Mouse (Mus musculus) liver, embryonic 16.5 days (tissue): ENCODE measurements around the gene Gm20503. TPM values are rescaled to one million over a fixed set of nuclear protein-coding genes. Genes with fewer than 3 reads are reported as not detected.

Experiments used
- ATAC-seq: fragments of 200-750 bp; cut with Nextera tagmentation; 2 replicates; pipeline ENCODE4 v1.8.0; 2017; ENCODE audit warnings: low read depth, mild to moderate bottlenecking, moderate number of reproducible peaks, moderate library complexity
- H3K27ac ChIP-seq: fragments of 300-500 bp; sonication (generic); 2 replicates; pipeline ENCODE4 v1.5.1; 2014; ENCODE audit warnings: mild to moderate bottlenecking, low read length
- H3K27me3 ChIP-seq: fragments of 300-500 bp; sonication (generic); 2 replicates; pipeline ENCODE4 v1.6.1; 2014; ENCODE audit warnings: low read depth, low read length, mixed read lengths; ENCODE audit not compliant: control insufficient read depth, insufficient read depth
- H3K36me3 ChIP-seq: fragments of 300-500 bp; sonication (generic); 2 replicates; pipeline ENCODE4 v1.6.1; 2014; ENCODE audit warnings: mild to moderate bottlenecking; ENCODE audit not compliant: control insufficient read depth, insufficient read depth
- H3K4me1 ChIP-seq: fragments of 300-500 bp; sonication (generic); 2 replicates; pipeline ENCODE4 v1.6.1; 2014; ENCODE audit warnings: low read depth, low read length, mixed read lengths; ENCODE audit not compliant: control insufficient read depth
- H3K4me2 ChIP-seq: fragments of 300-500 bp; sonication (generic); 2 replicates; pipeline ENCODE4 v1.6.1; 2014; ENCODE audit warnings: low read depth, low read length, mixed read lengths
- H3K4me3 ChIP-seq: fragments of 300-500 bp; sonication (generic); 2 replicates; pipeline ENCODE4 v1.5.1; 2014; ENCODE audit warnings: low read depth, mild to moderate bottlenecking, low read length
- H3K9ac ChIP-seq: fragments of 300-500 bp; sonication (generic); 2 replicates; pipeline ENCODE4 v1.6.1; 2014; ENCODE audit warnings: low read depth, low read length
- H3K9me3 ChIP-seq: fragments of 300-500 bp; sonication (generic); replicated peaks from 2 replicates; pipeline ENCODE4 v1.6.1; 2016; ENCODE audit warnings: low read length; ENCODE audit not compliant: control insufficient read depth
- WGBS: fragments of 180-500 bp; shearing (Covaris S2); extraction: QIAGEN DNeasy Blood & Tissue Kit; methylation state at CpG from one replicate; pipeline ENCODE4 v1.1.7; 2014; ENCODE audit not compliant: insufficient replicate concordance; 5-methylcytosine and 5-hydroxymethylcytosine counted together
- polyA plus RNA-seq: library from polyadenylated mRNA; unstranded; fragments of >200 nt; fragmentation: Nextera tagmentation; extraction: Ambion mirVana; gene quantifications from 2 replicates; pipeline ENCODE4 v1.2.1, GENCODE M21; 2015

The Gm20503 gene
- polyA plus RNA-seq, 1 experiment from 2014 or later = 6.3 TPM

DNA sequence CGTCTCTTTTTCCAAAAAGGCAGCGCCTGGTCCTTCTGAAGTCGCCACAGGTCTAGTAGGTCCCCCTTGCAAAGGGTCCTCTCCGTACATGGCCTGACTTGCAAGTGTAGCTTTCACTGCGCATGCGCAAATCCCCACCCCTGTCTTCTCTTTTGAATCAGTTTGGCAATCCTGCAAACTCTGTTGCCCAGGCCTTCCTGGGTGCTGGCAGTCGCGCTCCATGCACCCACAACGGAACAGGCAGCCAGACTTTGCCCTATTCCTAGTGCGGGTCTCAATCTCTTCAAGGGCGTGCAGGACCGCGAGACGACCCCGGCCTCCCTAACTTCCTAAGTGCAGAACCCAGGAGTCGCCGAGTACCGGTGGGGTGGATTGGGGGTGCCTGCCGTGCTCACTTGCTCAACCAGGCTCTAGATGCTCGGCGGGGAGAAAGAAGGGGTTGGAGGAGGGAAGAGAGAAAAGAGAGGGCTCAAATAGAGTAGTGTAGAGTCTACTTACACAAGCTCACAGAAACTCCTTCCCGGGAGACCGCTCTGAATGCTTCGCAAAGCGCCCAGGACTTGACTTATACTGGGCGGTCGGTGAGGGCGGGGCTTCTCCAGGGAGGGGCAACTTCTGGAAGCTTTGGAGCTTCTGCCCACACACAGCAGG is 16.3 kb upstream of the Gm20503 start, which contains the start of gene Ptgr1:
Ptgr1 (minus strand) TSS at position 580 of the 651 bp plus-strand sequence.
- WGBS = under 1% methylated on average over 28 of the region's 28 CpGs
- Histone ChIP-seq H3K27me3 (no peaks in the 10 kb centered on the region), H3K9me3 (no peaks in the 10 kb centered on the region), H3K4me3 (peak within 1 kb of the TSS; percentile 68), H3K27ac (0 out of 2 replicates have a peak within 1 kb of the TSS, but pooled peaks have one; percentile 35), H3K9ac (peak within 1 kb of the TSS; percentile 58), H3K4me2 (peak within 1 kb of the TSS; percentile 92), H3K4me1 (peaks cover 36% of the 10 kb centered on the region), H3K36me3 (no peaks in the 10 kb centered on the region)
- ATAC-seq = peak; percentile 71

DNA sequence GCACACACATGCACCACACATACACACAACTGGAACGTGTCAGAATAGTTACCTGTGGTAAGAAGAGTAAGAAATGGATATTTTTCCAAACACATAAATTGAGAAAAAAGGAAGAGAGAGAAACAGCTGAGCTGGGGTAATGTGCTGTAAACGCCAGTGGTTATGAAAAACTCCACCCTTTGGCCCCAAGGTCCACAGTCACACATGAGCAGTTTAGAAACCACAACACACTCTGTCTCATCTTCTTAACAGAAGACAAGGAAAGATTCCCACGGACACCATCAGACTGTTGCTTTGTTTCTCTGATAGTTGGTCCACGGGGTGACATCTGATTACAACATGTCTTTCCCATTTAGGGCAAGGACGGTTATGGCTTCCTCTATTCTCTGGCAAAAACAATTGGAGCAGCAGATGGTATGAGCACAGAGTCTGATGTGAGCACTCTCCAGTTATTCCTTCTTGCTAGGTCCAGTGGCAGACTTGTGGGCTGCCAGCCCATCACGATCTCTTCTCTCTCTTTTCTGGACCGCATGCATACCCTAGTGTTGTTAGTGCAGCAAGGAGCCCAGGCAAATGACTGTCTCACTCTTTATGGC is 13.6 kb upstream of the Gm20503 start:
- WGBS = 42% methylated on average over 7 of the region's 7 CpGs
- Histone ChIP-seq H3K27me3 (no peaks in the 10 kb centered on the region), H3K36me3 (no peaks in the 10 kb centered on the region), H3K27ac (no peak overlapping the region), H3K4me3 (no peak overlapping the region), H3K9ac (no peak overlapping the region), H3K9me3 (no peaks in the 10 kb centered on the region), H3K4me2 (no peak overlapping the region), H3K4me1 (peaks cover 48% of the 10 kb centered on the region)
- no peak for ATAC-seq

DNA sequence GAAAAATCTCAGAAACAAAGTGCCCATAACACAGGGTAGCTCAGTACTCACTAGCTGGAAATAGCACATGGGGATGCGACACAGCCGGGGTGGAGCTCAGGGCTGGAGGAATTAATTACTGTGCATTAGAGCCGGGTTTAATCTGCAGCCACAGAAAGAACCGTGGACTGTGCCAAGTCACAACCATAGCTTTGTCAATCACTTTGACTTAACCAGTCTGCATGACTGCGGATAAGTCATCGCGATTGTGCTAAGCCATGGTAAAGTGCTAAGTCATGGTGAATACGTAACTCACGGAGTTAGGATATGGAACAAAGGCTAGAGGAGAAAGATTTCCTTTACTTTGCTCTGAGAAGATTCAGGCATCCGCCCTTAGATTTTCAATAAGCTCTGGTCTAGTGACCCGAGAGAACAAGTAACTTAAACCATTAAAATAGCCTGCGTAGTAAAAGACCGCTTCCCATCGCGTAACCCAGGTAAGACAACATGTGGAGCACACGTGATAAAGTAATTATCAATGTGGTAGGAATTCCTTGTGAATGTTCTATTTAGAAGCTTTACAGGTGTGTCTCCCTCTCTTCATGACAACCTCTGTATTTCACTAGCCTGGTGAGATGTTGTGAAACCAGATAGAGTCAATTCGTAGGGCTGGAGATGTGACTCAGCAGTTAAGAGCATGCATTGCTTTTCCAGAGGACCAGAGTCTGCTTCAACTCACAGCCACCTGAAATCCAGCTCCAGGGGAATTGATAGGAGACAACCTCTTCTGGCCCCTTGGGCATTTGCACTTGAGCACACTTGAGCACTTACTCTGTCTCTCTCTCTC is 12.2 kb upstream of the Gm20503 start:
- Histone ChIP-seq H3K27me3 (no peaks in the 10 kb centered on the region), H3K4me2 (no peak overlapping the region), H3K9ac (no peak overlapping the region), H3K4me3 (no peak overlapping the region), H3K4me1 (peaks cover 41% of the 10 kb centered on the region), H3K36me3 (no peaks in the 10 kb centered on the region), H3K27ac (no peak overlapping the region), H3K9me3 (no peaks in the 10 kb centered on the region)
- WGBS = 50% methylated on average over 17 of the region's 17 CpGs
- peak; percentile 25; the same call in 1 of the 2 replicates for ATAC-seq

DNA sequence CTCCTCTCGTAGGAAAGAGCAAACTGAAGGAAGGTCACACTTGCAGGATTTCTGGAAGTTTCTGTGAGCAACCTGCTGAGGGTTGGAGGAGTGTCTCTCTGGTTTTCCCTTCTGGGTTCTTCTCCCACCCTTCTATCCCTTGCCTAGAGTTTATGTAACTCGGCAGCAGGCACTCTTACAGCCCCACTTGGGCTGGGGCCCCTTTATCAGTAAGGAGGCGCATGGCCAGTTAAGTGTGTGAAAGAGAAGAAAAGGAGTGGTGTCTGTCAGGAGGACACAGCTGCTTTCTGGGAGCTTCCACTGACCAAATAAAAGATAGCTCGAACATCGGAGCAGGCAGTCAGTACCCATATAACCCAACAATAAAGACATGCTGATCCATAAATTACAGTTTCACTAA is 10.8 kb upstream of the Gm20503 start:
- H3K4me1 ChIP-seq = peaks cover 28% of the 10 kb centered on the region
- 30% methylated on average over 5 of the region's 5 CpGs for WGBS
- H3K27me3 ChIP-seq = no peaks in the 10 kb centered on the region
- H3K36me3 ChIP-seq = no peaks in the 10 kb centered on the region
- H3K9me3 ChIP-seq = no peaks in the 10 kb centered on the region
- no peak overlapping the region for H3K9ac ChIP-seq
- H3K4me2 ChIP-seq = peak overlapping the region; percentile 34
- H3K27ac ChIP-seq = no peak overlapping the region
- H3K4me3 ChIP-seq = no peak overlapping the region; the same call in 1 of the 2 replicates
- peak; percentile 53 for ATAC-seq

DNA sequence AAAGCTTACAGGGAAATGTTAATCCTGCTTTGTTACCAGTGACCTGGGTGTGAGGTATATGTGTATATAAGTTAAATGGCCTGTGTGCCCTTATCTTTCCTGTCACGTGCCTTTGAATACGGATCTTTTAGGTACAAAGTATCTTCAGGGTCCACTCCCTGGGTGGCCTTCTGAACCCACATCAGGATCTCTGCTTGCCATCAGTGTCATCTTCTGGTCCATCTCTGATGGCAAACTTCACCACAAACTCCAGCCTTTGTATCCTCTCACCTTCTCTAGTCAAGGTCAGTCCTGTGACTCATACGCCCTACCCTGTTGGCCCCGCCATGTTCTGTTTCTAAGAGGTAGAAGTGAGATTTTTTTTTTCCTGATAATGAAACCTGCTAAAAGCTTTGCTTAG is 8.2 kb upstream of the Gm20503 start, which contains the start of gene Dnajc25:
Dnajc25 (plus strand) TSS at position 301 of the 400 bp plus-strand sequence.
- Histone ChIP-seq H3K9ac (no peak within 1 kb of the TSS), H3K36me3 (no peaks in the 10 kb centered on the region), H3K27me3 (no peaks in the 10 kb centered on the region), H3K27ac (no peak within 1 kb of the TSS), H3K4me1 (peaks cover 24% of the 10 kb centered on the region), H3K4me3 (no peak within 1 kb of the TSS), H3K9me3 (no peaks in the 10 kb centered on the region), H3K4me2 (no peak within 1 kb of the TSS)
- ATAC-seq = no peak
- 40% methylated on average over 4 of the region's 4 CpGs for WGBS

DNA sequence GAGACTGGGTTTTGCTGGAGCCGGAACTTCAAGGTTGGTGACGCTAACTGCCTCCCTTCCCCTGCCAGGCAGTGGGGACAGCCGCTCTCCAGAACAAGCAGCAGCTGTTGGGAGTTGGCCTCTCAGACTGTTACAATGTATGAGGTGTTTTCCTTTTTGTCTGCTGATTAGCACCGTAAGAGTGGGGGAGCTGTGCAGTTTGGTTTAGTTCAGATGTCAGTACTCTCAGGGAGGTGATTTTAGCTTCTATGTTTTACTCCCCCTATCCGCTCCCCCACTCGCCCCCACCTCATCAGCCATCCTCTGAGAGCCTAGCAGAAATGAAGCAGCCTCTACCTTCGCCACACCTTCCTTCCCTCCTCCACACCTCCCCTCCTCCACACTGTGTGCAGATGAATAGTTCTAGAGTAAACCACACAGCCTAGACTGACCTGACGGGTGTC is 7.7 kb upstream of the Gm20503 start:
- ATAC-seq = no peak
- H3K4me1 ChIP-seq = peaks cover 23% of the 10 kb centered on the region
- H3K4me2 ChIP-seq = no peak overlapping the region

DNA sequence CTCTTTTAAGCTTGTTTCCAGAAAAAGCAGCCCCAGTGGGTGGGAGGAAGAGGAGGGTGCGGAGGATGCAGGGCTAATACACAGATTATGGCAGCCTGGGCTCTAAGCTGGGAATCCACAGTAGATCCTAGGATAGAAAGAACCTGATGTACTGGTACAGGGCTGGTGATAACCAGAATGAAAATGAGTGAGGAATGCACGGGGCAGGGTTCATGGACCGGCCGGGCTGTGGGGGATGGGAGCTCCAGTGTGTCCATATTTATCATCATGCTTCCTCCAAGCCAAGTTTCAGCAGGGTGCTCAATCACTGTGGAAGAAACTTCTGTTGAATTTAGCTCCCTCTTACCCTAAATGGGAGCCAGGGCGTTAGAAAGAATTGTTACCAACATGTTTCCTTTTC is 5.9 kb upstream of the Gm20503 start:
- H3K27ac ChIP-seq = no peak overlapping the region
- ATAC-seq = peak; percentile 47; the same call in 1 of the 2 replicates
- no peaks in the 10 kb centered on the region for H3K27me3 ChIP-seq
- H3K4me1 ChIP-seq = peaks cover 10% of the 10 kb centered on the region
- WGBS = 65% methylated on average over 5 of the region's 5 CpGs
- H3K9me3 ChIP-seq = no peaks in the 10 kb centered on the region
- no peaks in the 10 kb centered on the region for H3K36me3 ChIP-seq
- H3K4me2 ChIP-seq = no peak overlapping the region
- no peak overlapping the region for H3K4me3 ChIP-seq
- no peak overlapping the region for H3K9ac ChIP-seq

More for the DNA sequence above, 7.7 kb upstream of the Gm20503 start:
- H3K4me3 ChIP-seq = no peak overlapping the region
- H3K27ac ChIP-seq = no peak overlapping the region
- no peaks in the 10 kb centered on the region for H3K36me3 ChIP-seq
- no peaks in the 10 kb centered on the region for H3K27me3 ChIP-seq
- 50% methylated on average over 8 of the region's 8 CpGs for WGBS
- no peak overlapping the region for H3K9ac ChIP-seq
- H3K9me3 ChIP-seq = no peaks in the 10 kb centered on the region

DNA sequence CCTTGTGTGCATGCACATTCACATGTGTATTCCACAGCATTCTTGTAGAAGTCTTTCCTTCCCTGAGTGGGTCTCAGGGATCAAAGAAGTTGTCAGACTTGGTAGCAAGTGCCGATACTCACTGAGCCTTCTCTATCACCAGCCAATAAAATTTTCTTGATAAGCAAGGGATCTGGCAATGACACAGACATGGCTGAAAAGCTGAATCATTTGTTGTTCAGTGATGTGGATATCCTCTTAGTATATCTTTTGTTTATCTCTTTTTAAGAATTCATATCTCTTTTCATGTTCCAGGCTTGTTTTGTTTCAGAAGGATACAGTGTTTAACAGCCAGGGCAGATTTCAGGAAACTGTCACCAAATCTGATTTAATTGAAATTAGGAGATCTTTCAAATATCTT is 4.3 kb upstream of the Gm20503 start:
- WGBS = 48% methylated on average over 1 of the region's 1 CpGs

More for the DNA sequence above, 4.3 kb upstream of the Gm20503 start:
- no peak overlapping the region for H3K4me2 ChIP-seq
- H3K9me3 ChIP-seq = no peaks in the 10 kb centered on the region
- no peaks in the 10 kb centered on the region for H3K36me3 ChIP-seq
- H3K4me3 ChIP-seq = no peak overlapping the region
- H3K9ac ChIP-seq = no peak overlapping the region
- no peaks in the 10 kb centered on the region for H3K27me3 ChIP-seq
- no peak for ATAC-seq
- peaks cover 6% of the 10 kb centered on the region for H3K4me1 ChIP-seq
- no peak overlapping the region for H3K27ac ChIP-seq
